Mouse (Mus musculus): ENCODE measurements around the gene Vps52.

Gene Vps52

GRCm38 (mm10) chr17:33955555-33956214 is at the start of gene Vps52, which contains the start of gene Rps18:
Vps52 (plus strand) TSS chr17:33955812.
Rps18 (minus strand) TSS chr17:33956001.
- peak; percentile 95 to 97 for DNase-seq

DNA sequence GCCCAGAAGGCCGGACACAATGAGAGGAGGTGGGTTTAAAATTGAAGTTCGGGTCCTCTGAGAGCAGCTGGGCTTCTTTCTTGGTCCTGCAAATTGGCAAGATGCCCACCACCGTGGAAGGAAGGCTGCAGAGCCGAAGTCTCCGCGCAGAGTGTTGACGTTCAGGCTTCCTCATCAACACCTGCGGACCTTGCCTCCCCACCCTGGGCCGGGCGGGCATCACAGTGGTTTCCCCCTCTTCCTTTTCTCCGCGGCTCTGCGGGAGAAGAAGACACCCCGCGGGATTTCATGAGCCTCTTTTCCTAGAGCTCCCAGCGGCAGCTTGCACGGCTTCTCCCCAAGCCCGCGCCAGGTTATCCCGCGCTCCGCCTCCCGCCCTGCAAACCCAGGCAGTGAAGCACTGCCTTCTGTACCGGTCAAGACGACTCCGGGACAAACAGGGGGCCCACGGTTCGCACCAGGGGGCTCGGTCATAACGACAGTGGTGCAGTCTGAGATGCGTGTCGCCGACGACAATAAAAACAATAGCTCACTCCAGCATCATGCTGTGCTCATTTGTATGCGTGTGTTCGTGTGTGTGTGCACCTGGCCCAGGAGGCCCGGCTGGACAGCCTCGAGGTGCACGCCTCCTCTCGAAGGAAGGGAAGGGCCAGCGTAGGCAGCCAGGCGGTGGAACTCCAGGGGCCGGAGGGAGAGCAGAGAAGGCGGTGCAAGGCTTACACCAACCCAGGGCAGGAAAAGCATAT is 47.1 kb upstream of the Vps52 start:
- DNase-seq = peak; percentile 60 to 68

- peak; percentile 99 for DNase-seq
These were observed 46.3 kb upstream of the Vps52 start, which contains the start of gene Daxx for GRCm38 (mm10) chr17:33909077-33909868. Daxx (plus strand) TSS chr17:33909414.

- no peak for DNase-seq
These were observed 45.8 kb upstream of the Vps52 start for GRCm38 (mm10) chr17:33909869-33910250.

DNA sequence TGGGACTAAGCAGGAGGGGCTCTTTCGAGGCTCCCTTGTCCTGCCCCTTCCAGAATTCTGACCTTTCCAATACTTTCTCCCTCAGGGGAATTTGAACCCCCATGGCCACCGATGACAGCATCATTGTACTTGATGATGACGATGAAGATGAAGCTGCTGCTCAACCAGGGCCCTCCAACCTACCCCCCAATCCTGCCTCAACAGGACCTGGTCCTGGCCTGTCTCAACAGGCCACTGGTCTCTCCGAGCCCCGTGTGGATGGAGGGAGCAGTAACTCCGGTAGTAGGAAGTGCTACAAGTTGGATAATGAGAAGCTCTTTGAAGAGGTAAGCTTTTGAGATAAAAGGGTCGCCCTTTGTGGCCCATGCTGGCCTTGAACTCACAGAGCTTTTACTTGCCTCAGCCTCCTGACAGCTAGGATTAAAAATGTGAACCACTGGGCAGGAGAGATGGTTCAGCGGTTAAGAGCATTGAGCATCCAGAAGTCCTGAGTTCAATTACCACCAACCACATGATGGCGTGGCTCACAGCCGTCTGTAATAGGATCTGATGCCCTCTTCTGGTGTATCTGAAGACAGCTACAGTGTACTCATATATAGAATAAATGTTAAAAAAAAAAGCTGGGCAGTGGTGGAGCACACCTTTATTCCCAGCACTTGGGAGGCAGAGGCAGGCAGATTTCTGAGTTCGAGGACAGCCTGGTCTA is 45.1 kb upstream of the Vps52 start:
- DNase-seq = no peak

DNA sequence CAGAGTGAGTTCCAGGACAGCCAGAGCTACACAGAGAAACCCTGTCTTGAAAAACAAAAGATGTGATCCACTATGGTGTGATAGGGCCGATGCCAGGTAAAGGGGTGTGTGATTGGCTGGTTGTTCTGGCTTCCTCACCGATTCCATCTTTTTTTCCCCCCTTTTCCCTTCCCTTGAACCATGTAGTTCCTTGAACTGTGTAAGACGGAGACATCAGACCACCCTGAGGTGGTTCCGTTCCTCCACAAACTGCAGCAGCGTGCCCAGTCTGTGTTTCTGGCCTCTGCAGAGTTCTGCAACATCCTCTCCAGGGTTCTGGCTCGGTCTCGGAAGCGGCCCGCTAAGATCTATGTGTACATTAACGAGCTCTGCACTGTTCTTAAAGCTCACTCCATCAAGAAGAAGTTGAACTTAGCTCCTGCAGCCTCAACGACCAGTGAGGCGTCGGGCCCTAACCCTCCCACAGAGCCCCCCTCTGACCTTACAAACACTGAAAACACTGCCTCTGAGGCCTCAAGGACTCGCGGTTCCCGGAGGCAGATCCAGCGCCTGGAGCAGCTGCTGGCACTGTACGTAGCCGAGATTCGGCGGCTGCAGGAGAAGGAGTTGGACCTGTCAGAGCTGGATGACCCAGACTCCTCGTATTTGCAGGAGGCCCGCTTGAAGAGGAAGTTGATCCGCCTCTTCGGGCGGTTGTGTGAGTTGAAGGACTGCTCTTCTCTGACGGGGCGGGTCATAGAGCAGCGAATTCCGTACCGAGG is 44.4 kb upstream of the Vps52 start:
- DNase-seq = no peak

GRCm38 (mm10) chr17:33911813-33912414 is 43.7 kb upstream of the Vps52 start:
- DNase-seq = peak in 1 of 2 experiments; percentile 12

- no peak for DNase-seq
These were observed 42.3 kb upstream of the Vps52 start for GRCm38 (mm10) chr17:33913264-33913663.

DNA sequence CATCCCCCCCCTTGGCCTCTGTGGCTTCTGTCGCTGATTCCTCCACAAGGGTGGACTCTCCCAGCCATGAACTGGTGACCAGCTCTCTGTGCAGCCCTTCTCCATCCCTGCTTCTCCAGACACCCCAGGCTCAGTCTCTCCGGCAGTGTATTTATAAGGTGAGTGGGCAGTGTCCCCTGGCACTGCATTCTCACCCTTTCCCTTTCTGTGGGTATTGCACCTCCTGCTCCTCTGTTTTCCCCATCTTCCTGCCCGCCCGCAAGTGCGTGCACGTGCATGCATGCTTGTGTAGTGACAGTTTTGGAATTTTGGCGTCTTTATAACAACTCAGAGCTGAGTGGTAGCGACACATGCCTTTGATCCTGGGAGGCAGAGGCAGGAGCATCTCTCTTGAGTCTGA is 41.7 kb upstream of the Vps52 start:
- no peak for DNase-seq

DNA sequence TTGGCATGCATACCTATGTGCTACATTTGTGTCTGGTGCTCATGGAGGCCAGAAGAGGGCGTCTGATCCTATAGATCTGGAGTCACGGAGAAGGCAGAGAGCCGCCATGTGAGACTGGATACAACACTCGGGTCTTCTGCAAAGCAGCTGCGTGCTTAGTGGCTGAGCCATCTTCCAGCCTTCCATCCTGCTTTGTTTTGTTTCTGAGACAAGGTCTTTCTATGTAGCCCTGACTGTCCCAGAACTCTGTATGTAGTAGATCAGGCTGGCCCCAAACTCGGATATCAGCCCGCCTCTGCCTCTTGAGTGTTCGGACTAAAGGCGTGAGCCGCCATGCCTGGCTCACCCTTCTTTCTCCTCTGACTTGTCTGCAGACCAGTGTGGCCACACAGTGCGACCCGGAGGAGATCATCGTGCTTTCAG is 40.6 kb upstream of the Vps52 start:
- no peak for DNase-seq

DNA sequence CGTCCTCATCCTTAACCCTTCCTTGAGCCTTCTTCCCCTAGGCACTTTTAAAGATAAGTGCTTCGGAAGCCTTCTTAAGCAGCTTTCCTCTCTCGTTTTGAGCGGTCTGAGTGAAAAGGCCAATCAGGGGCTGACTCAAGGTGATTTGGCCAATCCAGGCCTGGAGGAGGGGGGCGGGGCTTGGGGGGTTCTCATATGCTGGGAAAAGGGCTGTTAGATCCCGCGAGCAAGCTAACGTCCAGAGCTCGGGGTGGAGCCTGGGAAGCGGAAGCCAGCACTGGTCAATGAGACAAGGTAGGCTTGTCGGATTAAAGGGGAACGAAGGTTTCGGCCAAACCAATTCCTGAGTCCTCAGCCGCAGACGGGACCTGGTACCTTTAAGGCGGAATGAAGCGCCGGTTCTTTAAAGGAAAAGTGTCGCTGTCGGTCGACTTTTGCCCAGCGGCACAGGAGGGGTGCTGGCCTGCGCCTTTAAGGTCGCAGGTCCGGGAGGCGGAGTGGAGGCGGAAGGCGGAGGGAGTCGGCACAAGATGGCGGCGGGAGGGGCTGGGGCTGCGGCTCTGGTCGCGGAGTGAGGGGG is 39.9 kb upstream of the Vps52 start, which contains the start of the genes Tapbp and Zbtb22:
TSS of gene Tapbp (plus strand) at position 229 of the 580 bp plus-strand sequence.
TSS of gene Zbtb22 (plus strand) at position 234 of the 580 bp plus-strand sequence.
- peak; percentile 96 to 97 for DNase-seq

DNA sequence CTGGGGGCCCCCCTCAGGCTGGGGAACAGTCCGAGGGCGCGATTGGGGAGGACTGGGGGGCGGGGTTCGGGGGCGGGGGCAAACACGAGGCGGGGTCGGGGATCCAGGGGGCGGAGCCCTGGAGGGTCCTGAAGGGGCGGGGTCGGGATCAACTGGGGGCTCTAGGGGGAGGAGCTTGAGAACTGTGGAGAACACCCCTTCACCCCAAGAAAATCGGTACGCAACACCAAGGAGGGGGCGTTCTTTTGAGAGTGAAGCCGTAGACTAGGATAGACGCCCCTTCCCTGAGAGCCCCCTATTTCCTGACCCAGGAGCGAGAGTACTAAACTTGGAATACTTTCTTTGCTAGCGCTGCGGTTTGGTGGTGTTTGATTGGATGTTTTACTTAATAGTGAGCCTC is 39.3 kb upstream of the Vps52 start:
- peak in 1 of 2 experiments; percentile 55 for DNase-seq

DNA sequence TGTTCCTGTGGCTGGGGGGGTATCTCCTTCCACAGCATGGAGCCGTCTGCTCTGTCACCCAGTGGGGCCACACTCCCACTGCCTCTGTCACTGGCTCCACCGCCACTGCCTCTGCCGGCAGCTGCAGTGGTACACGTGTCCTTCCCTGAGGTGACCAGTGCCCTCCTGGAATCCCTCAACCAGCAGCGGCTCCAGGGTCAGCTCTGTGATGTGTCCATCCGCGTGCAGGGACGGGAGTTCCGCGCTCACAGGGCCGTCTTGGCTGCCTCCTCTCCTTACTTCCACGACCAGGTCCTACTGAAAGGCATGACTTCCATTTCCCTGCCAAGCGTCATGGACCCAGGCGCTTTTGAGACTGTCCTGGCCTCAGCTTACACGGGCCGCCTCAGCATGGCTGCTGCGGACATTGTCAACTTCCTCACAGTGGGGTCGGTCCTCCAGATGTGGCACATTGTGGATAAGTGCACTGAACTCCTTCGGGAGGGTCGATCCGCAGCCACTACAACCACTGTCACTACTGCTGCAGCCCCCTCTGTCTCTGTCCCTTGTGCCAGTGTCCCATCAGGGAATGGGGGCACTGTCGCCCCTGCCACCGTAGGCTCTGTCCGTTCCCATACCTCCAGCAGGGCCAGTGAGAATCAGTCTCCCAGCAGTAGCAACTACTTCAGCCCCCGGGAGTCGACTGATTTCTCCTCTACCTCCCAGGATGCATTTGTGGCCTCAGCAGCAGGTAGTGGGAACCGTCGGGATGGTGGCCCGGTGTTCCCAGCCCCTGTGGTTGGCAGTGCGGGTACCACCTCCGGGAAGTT is 38.6 kb upstream of the Vps52 start:
- peak in 1 of 2 experiments; percentile 37 for DNase-seq

- DNase-seq = no peak
These were observed 37.8 kb upstream of the Vps52 start for GRCm38 (mm10) chr17:33917656-33918292.

GRCm38 (mm10) chr17:33918293-33919203 is 37.1 kb upstream of the Vps52 start:
- DNase-seq = no peak

GRCm38 (mm10) chr17:33919351-33920281 is 36.0 kb upstream of the Vps52 start:
- peak; percentile 69 to 76 for DNase-seq

All from cerebellum, adult 18-20 months (tissue).